Mouse (Mus musculus) liver, embryonic 14.5 days (tissue): ENCODE measurements around the gene Rictor.

Experiments
- CTCF ChIP-seq: IDR thresholded peaks from 2 replicates; pipeline ENCODE4 v1.5.1; 2016; ENCODE audit warnings: antibody characterized with exemption, low read depth, control low read depth
- EP300 ChIP-seq: IDR thresholded peaks from 2 replicates; pipeline ENCODE4 v1.6.1; 2016; ENCODE audit warnings: antibody characterized with exemption, low read depth

- TF ChIP-seq CTCF (no peak), EP300 (peak; percentile 67)
Observed at GRCm38 (mm10) chr15:6743723-6744122, 35.5 kb downstream of the Rictor start.
